Mouse (Mus musculus) spleen, adult 2 months (tissue): ENCODE data around the gene Spred1.

ENCODE experiments used
- CTCF ChIP-seq: fragments of 200-500 bp; IDR thresholded peaks from 2 replicates; pipeline ENCODE4 v1.5.1; 2011; ENCODE audit warnings: mild to moderate bottlenecking, inconsistent platforms; ENCODE audit not compliant: insufficient read depth, insufficient read length, insufficient replicate concordance; ENCODE audit errors: extremely low read depth
- POLR2A ChIP-seq: fragments of 200-500 bp; IDR thresholded peaks from 2 replicates; pipeline ENCODE4 v1.6.1; 2011; ENCODE audit warnings: low read depth, low read length, inconsistent platforms

DNA sequence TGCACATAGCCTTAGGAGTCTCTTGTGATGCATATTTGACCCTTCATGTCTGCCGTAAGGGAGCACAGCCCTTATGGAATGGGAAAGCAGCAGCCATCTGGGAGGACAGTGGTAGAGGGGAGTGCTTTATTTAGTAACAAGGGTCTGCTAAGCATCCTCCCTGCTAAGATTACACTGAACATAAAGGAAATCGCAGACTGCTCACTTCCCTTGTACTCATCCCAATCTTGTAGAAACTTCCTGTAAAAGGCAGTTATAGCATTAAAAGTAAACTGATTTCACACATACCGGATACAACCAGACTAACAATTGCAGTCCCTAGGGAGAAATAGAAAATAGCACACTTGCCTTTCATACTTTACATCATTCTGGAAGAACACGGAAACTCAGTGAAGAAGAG lies 7.4 kb upstream of the Spred1 start:
- no peak for TF ChIP-seq CTCF
- TF ChIP-seq POLR2A = no peak
